In genomic region chr19:54175766-54176165, GRCm38 (mm10) we compare ENCODE assay signal across 10 mouse cellular contexts.
DNase-seq lines count a peak whose midpoint lies in the region; ATAC-seq and TF ChIP-seq lines count a peak whose summit lies in the region.
"Had no signal": no experiment of that assay in that cellular context is flagged by ENCODE, and none has a peak within 500 bp of the region (broad histone marks: within the 10 kb centered on the region; RNA-seq: fewer than 3 reads in every experiment).

No protein-coding gene starts in this region.

- no peak overlapping the region for H3K4me3 ChIP-seq in kidney, postnatal 0 days (replicated peaks; ENCODE audit: low read depth, low read length)
- H3K4me3 ChIP-seq in kidney, embryonic 14.5 days (ENCODE audit: low read length): no peak overlapping the region
- no peak overlapping the region for H3K4me3 ChIP-seq in ES-E14 (ENCODE audit: insufficient read depth in 1 of 2, low read depth in 1 of 2, low read length in 2 of 2, poor library complexity in 1 of 2, severe bottlenecking in 1 of 2)
- no peak overlapping the region for H3K4me3 ChIP-seq in embryonic facial prominence, embryonic 10.5 days
- H3K4me3 ChIP-seq: embryonic facial prominence, embryonic 12.5 days had no signal

- H3K36me3 ChIP-seq in kidney, postnatal 0 days (ENCODE audit: insufficient read depth, low read length): no peaks in the 10 kb centered on the region
- no peaks in the 10 kb centered on the region for H3K36me3 ChIP-seq in kidney, embryonic 14.5 days (ENCODE audit: control insufficient read depth, insufficient read depth, low read length)
- H3K36me3 ChIP-seq in ES-E14 (ENCODE audit: control insufficient read depth, insufficient read depth, low read length, poor library complexity, severe bottlenecking): no peaks in the 10 kb centered on the region
- no peaks in the 10 kb centered on the region for H3K36me3 ChIP-seq in embryonic facial prominence, embryonic 10.5 days (replicated peaks)
- H3K36me3 ChIP-seq: embryonic facial prominence, embryonic 12.5 days had no signal

- peak; percentile 80 for DNase-seq in kidney, postnatal 0 days (ENCODE audit: low spot score)
- DNase-seq in 3T3-L1 (ENCODE audit: low read depth, low spot score): peak; percentile 66
- peak; percentile 39 for DNase-seq in ES-E14 (ENCODE audit: low read depth, low spot score)
- DNase-seq in embryonic facial prominence, embryonic 10.5 days (ENCODE audit: low spot score): peak; percentile 56
- DNase-seq in left cerebral cortex, adult 8-10 months (ENCODE audit: low spot score in 2 of 2): no peak
- DNase-seq in cerebellum, adult 9-10 months: no peak
- DNase-seq: kidney, adult 2 months had no signal

- TF ChIP-seq CTCF in kidney, postnatal 0 days (IDR thresholded peaks at IDR 0.05; ENCODE audit: low read depth): no peak

- in situ Hi-C loops in ES-E14 (cut with MboI; ENCODE audit: low sequenced_read_pairs in 2 of 2, unreplicated experiment in 2 of 2): no loop called here

- H3K27ac ChIP-seq in kidney, postnatal 0 days: no peak overlapping the region
- no peak overlapping the region for H3K27ac ChIP-seq in kidney, embryonic 14.5 days (ENCODE audit: low read depth, low read length)
- no peak overlapping the region for H3K27ac ChIP-seq in ES-E14 (ENCODE audit: insufficient read depth, low read depth, low read length, poor library complexity, severe bottlenecking)
- H3K27ac ChIP-seq in embryonic facial prominence, embryonic 10.5 days (replicated peaks): no peak overlapping the region
- H3K27ac ChIP-seq: embryonic facial prominence, embryonic 12.5 days had no signal

- ATAC-seq in kidney, postnatal 0 days (replicated peaks; ENCODE audit: low FRiP score, low read depth): no peak
- ATAC-seq in kidney, embryonic 14.5 days (ENCODE audit: low FRiP score, low TSS enrichment): no peak
- no peak for ATAC-seq in megakaryocyte-erythroid progenitor cell, adult 5-6 weeks (replicated peaks; ENCODE audit: low FRiP score, low TSS enrichment, poor library complexity, severe bottlenecking)

- H3K4me2 ChIP-seq in kidney, postnatal 0 days (ENCODE audit: low read length): no peak overlapping the region
- H3K4me2 ChIP-seq in kidney, embryonic 14.5 days (replicated peaks; ENCODE audit: low read depth, low read length): no peak overlapping the region
- H3K4me2 ChIP-seq: embryonic facial prominence, embryonic 12.5 days had no signal

- no peaks in the 10 kb centered on the region for H3K27me3 ChIP-seq in kidney, postnatal 0 days (ENCODE audit: insufficient read depth, low read length)
- no peaks in the 10 kb centered on the region for H3K27me3 ChIP-seq in kidney, embryonic 14.5 days (ENCODE audit: control insufficient read depth, insufficient read depth, low read length)
- H3K27me3 ChIP-seq in embryonic facial prominence, embryonic 10.5 days (replicated peaks; ENCODE audit: low read depth, poor library complexity, severe bottlenecking): no peaks in the 10 kb centered on the region
- H3K27me3 ChIP-seq: embryonic facial prominence, embryonic 12.5 days had no signal

- H3K9me3 ChIP-seq in kidney, postnatal 0 days (replicated peaks; ENCODE audit: low read length): no peaks in the 10 kb centered on the region
- H3K9me3 ChIP-seq in kidney, embryonic 14.5 days (ENCODE audit: control insufficient read depth, low read length): no peaks in the 10 kb centered on the region
- H3K9me3 ChIP-seq in ES-E14 (ENCODE audit: control insufficient read depth, insufficient read depth, low read depth, low read length): no peaks in the 10 kb centered on the region
- H3K9me3 ChIP-seq in embryonic facial prominence, embryonic 10.5 days: no peaks in the 10 kb centered on the region
- H3K9me3 ChIP-seq: embryonic facial prominence, embryonic 12.5 days had no signal

- H3K9ac ChIP-seq in kidney, postnatal 0 days (ENCODE audit: low read depth, low read length): no peak overlapping the region
- H3K9ac ChIP-seq in kidney, embryonic 14.5 days (ENCODE audit: low read depth, low read length): no peak overlapping the region
- no peak overlapping the region for H3K9ac ChIP-seq in ES-E14 (ENCODE audit: insufficient read depth, low read depth, low read length, poor library complexity, severe bottlenecking)
- H3K9ac ChIP-seq: embryonic facial prominence, embryonic 12.5 days had no signal

- no peaks in the 10 kb centered on the region for H3K4me1 ChIP-seq in kidney, postnatal 0 days (replicated peaks; ENCODE audit: insufficient read depth, low read length)
- H3K4me1 ChIP-seq in kidney, embryonic 14.5 days (ENCODE audit: control insufficient read depth, insufficient read depth, low read length): no peaks in the 10 kb centered on the region
- H3K4me1 ChIP-seq in ES-E14 (ENCODE audit: control insufficient read depth in 2 of 2, insufficient read depth in 2 of 2, low read length in 2 of 2, poor library complexity in 1 of 2): peaks cover 0 to 7% of the 10 kb centered on the region in 2 experiments; a peak in 1 of 4 replicates
- H3K4me1 ChIP-seq in embryonic facial prominence, embryonic 10.5 days: no peaks in the 10 kb centered on the region
- H3K4me1 ChIP-seq: embryonic facial prominence, embryonic 12.5 days had no signal

- 32% methylated on average over 7 of the region's 7 CpGs for WGBS in kidney, postnatal 0 days
- WGBS in kidney, embryonic 14.5 days: 26% methylated on average over 7 of the region's 7 CpGs
- WGBS in embryonic facial prominence, embryonic 10.5 days: 48% methylated on average over 7 of the region's 7 CpGs

TF ChIP-seq in ES-E14, 5 proteins besides CTCF, POLR2A, EP300 and RAD21:
- TF ChIP-seq MAFK (IDR thresholded peaks at IDR 0.05; ENCODE audit: insufficient read depth, low read depth, low read length) (no peak), ZC3H11A (IDR thresholded peaks at IDR 0.05; ENCODE audit: borderline replicate concordance, low read depth, low read length) (no peak), ZNF384 (IDR thresholded peaks at IDR 0.05; ENCODE audit: low read depth, low read length) (no peak), HCFC1 (IDR thresholded peaks at IDR 0.05; ENCODE audit: borderline replicate concordance, insufficient read depth, low read length) (no peak), CHD2 (IDR thresholded peaks at IDR 0.05; ENCODE audit: low read depth, low read length) (no peak)

Comparison
In these comparisons a context has a peak if more than half of its experiments do, and no peak if none do; other contexts are left out.
1. DNase-seq: peak in kidney, postnatal 0 days (single experiment), 3T3-L1 (single experiment), ES-E14 (single experiment) and embryonic facial prominence, embryonic 10.5 days (single experiment); none in left cerebral cortex, adult 8-10 months (0 of 2) and cerebellum, adult 9-10 months (single experiment).